Mouse (Mus musculus) heart, postnatal 10 days (tissue): ENCODE measurements around the gene Tssk1. TPM values are rescaled to one million over a fixed set of nuclear protein-coding genes. Genes with fewer than 3 reads are reported as not detected.

Experiments used
- DNase-seq, 2 experiments: peaks; one replicate each; pipeline ENCODE4 v3.0.0; 2021
- intact Hi-C: fragments of 180-260 bp; cut with DNase I; formaldehyde crosslinking; loops from one replicate; pipeline ENCODE4 v1.15.1; 2025
- total RNA-seq, 2 experiments: library from RNA; stranded (reverse); gene quantifications; 2 replicates each; pipeline ENCODE4 v1.2.3; 2021

Tssk1 gene
- total RNA-seq, 2 experiments from 2014 or later = 0.07 TPM; not detected in 1

- DNase-seq = peak; percentile 66 to 74
- intact Hi-C loops = loop anchor here (2.0 kb wide), 1 partner anchor 18 kb away; the partner anchor contains the start of gene Ess2
Measured at GRCm38 (mm10) chr16:17892606-17893005, 1.4 kb upstream of the Tssk1 start.

GRCm38 (mm10) chr16:17896091-17896490, 2.1 kb downstream of the Tssk1 start:
- no peak for DNase-seq
- intact Hi-C loops = no loop called here

GRCm38 (mm10) chr16:17898462-17898861, 4.4 kb downstream of the Tssk1 start, which contains the start of the genes Dgcr2 and Tssk2:
Gene Dgcr2, minus strand, starts transcription at chr16:17898562.
Gene Tssk2, plus strand, starts transcription at chr16:17898637.
- no peak for DNase-seq
- intact Hi-C loops = no loop called here

- DNase-seq = peak; percentile 94
- intact Hi-C loops = loop anchor here (2.0 kb wide), 3 partner anchors 18 to 136 kb away; no protein-coding TSS in a partner anchor
Measured at GRCm38 (mm10) chr16:17911052-17911595, 17.1 kb downstream of the Tssk1 start, which contains the start of gene Ess2. Gene Ess2, minus strand, starts transcription at chr16:17911348.

- intact Hi-C loops = no loop called here
Measured at GRCm38 (mm10) chr16:17914307-17915249, 20.6 kb downstream of the Tssk1 start, which contains the start of gene Gsc2. Gene Gsc2, minus strand, starts transcription at chr16:17915059.

DNA sequence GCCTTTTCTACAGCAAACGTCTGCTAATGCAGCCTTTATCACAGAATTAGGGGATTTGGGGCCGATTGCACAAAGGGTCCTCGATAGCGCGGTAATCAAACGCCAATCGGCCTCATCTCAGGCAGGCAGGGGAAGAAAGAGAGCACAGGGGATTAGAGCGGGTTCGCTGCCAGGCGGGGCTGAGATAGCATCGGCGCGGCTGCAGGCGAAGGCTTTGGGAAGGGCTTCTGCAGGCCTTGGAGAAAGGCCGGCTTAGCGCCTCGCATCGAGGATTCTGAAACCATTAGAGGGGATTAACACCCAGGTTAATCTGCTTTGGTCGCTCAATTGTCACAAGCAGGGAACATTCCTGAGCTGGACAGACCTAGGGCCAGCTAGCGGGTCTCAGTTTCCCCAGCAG, 26.6 kb downstream of the Tssk1 start:
- intact Hi-C loops = no loop called here
- DNase-seq = no peak

More at GRCm38 (mm10) chr16:17914307-17915249, 20.6 kb downstream of the Tssk1 start, which contains the start of gene Gsc2:
- no peak for DNase-seq

DNA sequence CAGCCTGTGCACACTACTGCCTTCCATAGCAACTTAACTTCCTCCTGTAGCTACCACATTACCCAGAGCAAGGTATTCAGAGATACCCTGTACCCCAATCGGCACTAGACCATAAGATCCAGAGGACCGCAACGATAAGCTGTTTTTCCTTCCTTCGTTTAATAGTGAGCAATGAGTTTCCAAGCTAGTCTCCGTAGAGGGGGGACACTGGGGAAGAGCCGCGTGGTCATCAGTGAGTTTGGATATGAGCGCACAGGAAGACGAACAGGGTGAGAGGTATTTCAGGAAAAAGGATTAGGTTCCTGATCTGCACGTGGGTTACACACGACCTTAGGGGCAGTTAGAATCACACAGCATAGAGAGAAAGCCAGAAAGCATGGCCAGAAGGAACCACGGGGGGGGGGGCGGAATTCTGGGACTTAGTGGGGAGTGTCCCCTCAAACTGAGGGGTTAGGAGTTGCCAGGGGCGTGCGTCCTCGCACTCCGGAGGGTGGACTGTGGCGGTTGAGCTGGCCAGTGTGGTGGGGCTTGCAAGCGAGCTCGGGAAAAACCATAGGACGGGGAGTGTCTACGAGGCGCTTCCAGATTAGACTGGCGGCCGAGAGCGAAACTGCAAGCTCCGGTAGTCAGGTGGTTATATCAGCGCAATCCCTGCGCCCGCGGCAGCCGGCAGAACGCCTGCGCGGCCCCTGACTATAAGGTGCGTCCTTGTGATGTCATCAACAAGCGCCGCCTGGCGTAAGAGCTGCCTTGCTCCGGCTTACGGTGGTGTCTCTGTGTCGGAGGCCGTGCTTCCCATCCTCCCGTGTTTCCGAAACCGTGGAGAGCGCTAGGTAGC, 27.5 kb downstream of the Tssk1 start:
- peak; percentile 96 to 97 for DNase-seq
- intact Hi-C loops = loop anchor here (1.0 kb wide), 1 partner anchor 9 kb away; no protein-coding TSS in a partner anchor

DNA sequence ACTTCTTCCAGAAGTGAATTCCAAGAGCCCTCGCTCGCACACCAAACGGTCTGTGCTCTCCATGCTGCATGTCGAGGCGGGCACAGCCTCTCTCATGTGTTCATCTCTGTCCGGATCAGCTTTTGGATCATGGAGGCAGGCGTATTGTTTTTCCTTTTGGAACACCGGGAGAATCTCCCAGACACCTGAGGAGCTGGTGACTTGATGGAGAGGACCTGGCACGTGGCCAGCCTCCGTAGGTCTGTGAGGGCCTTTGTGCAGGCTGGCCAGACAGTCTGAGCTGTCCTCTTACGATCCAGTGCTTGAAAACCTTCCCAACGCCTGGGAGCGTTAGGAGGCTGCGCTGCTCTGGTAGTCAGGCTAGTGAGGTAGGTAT, 28.1 kb downstream of the Tssk1 start:
- intact Hi-C loops = no loop called here

GRCm38 (mm10) chr16:17927351-17928082, 33.5 kb downstream of the Tssk1 start:
- intact Hi-C loops = loop anchor here (2.0 kb wide), 1 partner anchor 59 kb away; no protein-coding TSS in a partner anchor
- peak in 1 of 2 experiments; percentile 55 for DNase-seq

More for the DNA sequence above, 28.1 kb downstream of the Tssk1 start:
- no peak for DNase-seq

DNA sequence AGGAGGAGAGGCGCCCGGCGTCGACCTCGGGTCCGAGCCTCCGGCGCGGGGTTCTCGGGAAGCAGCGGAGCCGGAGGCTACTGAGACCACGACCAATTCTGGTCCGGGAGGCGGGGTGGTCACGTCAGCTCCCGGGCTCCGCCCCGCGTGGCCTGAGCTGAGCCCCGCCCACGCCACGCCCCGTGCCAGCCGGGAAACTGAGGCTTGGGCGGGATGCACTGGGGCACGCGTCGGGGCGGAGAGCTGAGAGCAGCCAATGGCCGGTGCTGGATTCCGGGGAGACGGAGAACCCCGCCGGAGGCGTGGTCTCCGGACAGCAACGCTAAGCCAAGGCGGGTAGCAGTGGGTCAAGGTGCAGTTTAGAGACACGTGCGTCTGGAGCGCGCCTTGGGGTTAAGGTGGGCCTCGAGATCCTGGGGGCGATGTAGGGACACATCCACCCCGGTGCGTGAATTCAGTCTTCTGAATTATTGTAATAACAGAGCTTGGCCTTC, 34.1 kb downstream of the Tssk1 start, which contains the start of gene Slc25a1:
TSS of gene Slc25a1 (minus strand) at position 133 of the 494 bp plus-strand sequence.
- peak; percentile 75 to 77 for DNase-seq
- intact Hi-C loops = loop anchor here (2.0 kb wide), 1 partner anchor 59 kb away; no protein-coding TSS in a partner anchor

GRCm38 (mm10) chr16:17928627-17929104, 34.6 kb downstream of the Tssk1 start:
- intact Hi-C loops = loop anchor here (2.0 kb wide), 1 partner anchor 58 kb away; no protein-coding TSS in a partner anchor
- peak; percentile 73 to 85 for DNase-seq

GRCm38 (mm10) chr16:17929211-17929610, 35.2 kb downstream of the Tssk1 start:
- intact Hi-C loops = loop anchor here (2.0 kb wide), 1 partner anchor 58 kb away; no protein-coding TSS in a partner anchor

GRCm38 (mm10) chr16:17929631-17930030, 35.6 kb downstream of the Tssk1 start:
- DNase-seq = no peak
- intact Hi-C loops = loop anchor here (2.0 to 5.0 kb wide), 2 partner anchors 57 to 118 kb away; no protein-coding TSS in a partner anchor

More at GRCm38 (mm10) chr16:17929211-17929610, 35.2 kb downstream of the Tssk1 start:
- DNase-seq = no peak

GRCm38 (mm10) chr16:17931906-17932460, 38.0 kb downstream of the Tssk1 start:
- no peak for DNase-seq
- intact Hi-C loops = loop anchor here (5.0 kb wide), 1 partner anchor 115 kb away; no protein-coding TSS in a partner anchor

GRCm38 (mm10) chr16:17933594-17934444, 39.8 kb downstream of the Tssk1 start:
- no peak for DNase-seq
- intact Hi-C loops = loop anchor here (5.0 kb wide), 1 partner anchor 113 kb away; no protein-coding TSS in a partner anchor

GRCm38 (mm10) chr16:17934445-17934910, 40.5 kb downstream of the Tssk1 start:
- DNase-seq = no peak
- intact Hi-C loops = loop anchor here (5.0 kb wide), 1 partner anchor 113 kb away; no protein-coding TSS in a partner anchor

GRCm38 (mm10) chr16:17936776-17937175, 42.8 kb downstream of the Tssk1 start:
- no peak for DNase-seq
- intact Hi-C loops = no loop called here
